Mouse (Mus musculus) B cell, adult 2 months (primary cell): ENCODE data around the gene Coa7.
A peak's percentile ranks its signal among the peaks of the same experiment; 100 is the strongest.
"Not testable (repeated sequence)": the region's sequence is repeated elsewhere in the genome, so short reads cannot be mapped to it uniquely, and the experiment has no call there.

Source experiments
- DNase-seq, 2 experiments: peaks; one replicate each; pipeline ENCODE4 v3.0.0; 2022

Coa7 gene

GRCm38 (mm10) chr4:108344631-108345083 is 16.7 kb downstream of the Coa7 start:
- no peak for DNase-seq

DNA sequence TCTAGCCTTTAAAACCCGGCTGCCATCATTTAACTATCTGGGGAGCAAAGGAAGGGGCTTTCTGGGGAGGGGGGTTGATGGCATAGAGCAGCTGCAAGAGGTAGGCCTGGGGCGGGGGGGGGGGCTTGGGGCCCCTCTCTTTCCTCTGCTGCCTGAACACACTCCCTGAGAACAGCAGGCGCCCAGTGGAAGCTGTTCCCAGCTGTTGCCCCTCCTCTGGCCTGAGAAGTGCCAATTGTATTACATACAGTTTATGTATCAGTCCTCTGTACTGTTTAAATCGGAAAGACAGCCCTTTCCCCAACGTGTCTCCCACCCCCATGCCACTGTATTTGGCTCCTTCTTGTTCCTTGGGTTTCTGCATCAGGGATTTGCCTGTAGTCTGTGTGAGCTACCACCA is 17.9 kb downstream of the Coa7 start:
- no peak for DNase-seq

DNA sequence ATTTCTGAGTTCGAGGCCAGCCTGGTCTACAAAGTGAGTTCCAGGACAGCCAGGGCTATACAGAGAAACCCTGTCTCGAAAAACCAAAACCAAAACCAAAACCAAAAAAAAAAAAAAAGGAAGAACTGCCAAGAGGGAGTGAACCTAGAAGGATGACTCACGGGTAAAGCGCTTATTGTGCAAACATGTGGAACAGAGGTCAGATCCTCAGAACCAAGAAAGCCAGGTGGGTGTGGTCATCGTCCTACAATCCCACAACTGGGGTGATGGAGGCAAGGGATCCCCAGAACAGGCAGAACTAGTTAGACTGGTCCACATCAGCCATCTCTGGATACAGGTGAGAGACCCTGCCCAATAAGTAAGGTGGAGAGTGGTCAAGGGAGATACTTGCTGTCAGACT is 19.2 kb downstream of the Coa7 start:
- DNase-seq = peak; percentile 16 to 22

DNA sequence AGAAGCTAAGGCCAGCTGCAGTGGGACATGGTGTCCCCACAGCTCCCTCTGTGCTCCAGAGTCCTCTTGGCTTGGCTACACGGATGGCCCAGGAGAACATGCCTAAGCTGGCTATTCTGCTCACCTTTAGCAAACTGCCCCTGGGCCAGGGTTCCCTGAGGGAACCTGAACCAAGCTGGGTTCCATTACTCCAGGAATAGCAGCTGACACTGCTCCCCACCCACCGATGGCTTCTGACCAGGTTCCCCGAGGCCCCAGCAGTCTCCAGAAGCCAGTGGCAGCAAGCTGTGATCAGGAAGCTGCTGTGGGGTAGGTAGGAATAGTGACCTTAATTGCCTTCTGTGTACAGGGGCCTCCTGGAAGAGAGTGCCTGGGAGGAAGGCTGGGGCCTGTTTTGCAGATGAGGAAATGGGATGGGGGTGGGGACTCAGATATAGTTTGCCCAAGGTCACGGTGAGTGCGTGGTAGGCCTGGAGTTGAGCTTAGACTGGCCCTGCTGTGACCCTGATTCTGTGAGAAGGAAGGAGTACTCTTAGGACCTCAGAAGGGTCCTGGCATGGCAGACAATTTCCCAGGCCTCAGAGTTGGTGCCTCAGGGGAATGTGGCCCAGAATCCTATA is 20.4 kb downstream of the Coa7 start:
- no peak for DNase-seq

GRCm38 (mm10) chr4:108349064-108349463 is 21.1 kb downstream of the Coa7 start:
- no peak for DNase-seq

- DNase-seq = no peak
Observed at GRCm38 (mm10) chr4:108349836-108350547, 22.1 kb downstream of the Coa7 start.

- DNase-seq = no peak
Observed at GRCm38 (mm10) chr4:108350819-108351218, 22.9 kb downstream of the Coa7 start.

GRCm38 (mm10) chr4:108353591-108353990 is 25.7 kb downstream of the Coa7 start:
- DNase-seq = not testable (repeated sequence)

DNA sequence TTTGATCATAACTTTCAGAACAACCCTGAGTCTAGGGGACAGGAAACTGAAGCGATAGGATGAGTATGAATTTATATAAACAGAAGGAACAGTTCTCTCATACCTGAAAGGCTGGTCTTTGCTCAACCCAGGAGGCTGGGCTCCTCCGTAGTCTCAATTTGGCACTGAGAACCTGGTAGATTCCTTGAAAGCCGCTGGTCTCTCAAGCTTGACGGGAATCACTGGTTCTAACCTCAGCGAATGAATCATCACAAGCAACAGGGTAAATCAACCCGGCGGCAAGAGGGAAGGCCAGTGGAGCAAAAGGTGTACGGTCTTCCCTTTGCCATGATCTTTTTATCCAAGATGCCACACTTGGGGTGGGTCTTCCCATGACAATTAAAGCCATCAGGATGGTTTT is 29.5 kb downstream of the Coa7 start:
- DNase-seq = no peak

GRCm38 (mm10) chr4:108358498-108358897 is 30.6 kb downstream of the Coa7 start:
- no peak for DNase-seq

DNA sequence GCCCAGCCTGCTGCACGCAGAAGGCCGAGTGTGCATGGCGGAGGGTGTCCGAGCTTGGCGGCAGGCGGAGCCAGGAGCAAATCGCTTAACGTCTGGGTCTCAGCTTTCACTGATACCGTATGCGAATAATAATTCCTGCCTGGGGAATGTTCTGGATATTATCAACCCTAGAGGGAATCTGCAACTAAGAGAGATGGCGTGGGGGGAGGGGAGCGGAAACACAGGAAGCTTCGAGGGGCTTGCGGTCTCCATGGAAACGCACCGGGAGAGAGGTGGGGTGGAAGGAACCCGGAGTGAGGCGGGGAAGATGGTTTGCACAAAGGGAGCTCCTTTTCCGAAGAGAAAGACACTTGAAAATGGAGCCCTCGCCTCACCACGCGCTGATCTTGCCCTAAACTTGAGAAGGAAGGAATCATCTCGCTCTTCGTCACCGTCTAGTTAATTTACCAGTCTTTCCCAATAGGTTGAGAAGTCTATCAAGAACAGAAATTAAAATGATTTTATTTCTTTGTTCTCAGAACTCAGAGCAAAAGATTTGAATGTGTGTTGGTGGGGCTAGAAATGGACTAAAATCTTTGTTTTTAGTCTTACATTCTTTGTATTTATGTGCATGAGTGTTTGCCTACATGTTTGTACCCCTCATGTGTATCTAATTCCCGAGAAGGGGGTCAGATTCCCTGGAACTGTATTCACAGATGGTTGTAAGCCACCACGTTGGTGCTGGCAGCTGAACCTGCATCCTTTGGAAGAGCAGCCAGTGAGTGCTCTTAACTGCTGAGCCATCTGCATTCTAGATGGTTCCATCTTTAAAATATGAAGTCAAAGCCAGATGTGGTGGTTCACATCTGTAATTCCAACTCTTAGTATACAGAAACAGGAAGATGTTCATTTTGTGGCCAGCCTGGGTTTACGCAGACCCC is 32.5 kb downstream of the Coa7 start:
- no peak for DNase-seq

- no peak for DNase-seq
Observed at GRCm38 (mm10) chr4:108362321-108363261, 34.7 kb downstream of the Coa7 start.

GRCm38 (mm10) chr4:108363355-108364110 is 35.6 kb downstream of the Coa7 start:
- DNase-seq = no peak

DNA sequence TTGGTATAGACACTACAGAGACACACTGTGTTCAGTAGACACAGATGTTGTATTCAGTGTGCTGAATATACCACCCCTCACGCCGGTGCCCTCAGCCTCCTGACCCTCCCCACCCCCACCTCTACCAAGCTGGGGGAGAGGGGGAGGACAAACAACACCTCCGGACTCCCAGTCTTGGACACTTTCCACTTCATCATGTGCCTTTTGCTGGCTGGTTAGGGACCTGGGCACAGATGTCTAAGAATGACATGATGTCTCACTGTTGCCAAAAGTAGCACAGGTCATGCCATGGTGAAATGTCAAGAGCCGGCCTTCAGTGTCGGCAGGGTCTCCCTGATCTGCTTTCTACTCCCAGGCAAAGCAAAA is 36.2 kb downstream of the Coa7 start:
- no peak for DNase-seq

DNA sequence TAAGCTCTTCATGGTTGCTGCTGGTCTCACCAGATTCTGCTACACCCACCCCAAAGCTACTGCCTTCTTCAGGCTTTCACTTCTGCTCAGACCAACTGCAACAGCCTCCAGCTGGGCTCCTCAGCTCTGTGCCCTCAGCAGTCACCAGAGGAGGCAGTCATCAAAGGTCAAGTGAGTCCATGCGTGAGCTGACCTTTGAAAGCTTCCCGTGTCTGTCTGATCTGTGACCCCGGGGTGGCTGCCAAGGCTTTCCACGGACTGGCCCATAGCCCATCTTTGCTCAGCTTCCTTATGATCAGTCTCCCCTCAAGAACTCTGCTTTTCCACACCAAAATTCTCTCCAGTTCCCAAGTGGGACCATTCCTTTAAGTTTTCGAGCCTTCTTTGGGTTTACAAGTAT is 41.3 kb downstream of the Coa7 start:
- no peak for DNase-seq

DNA sequence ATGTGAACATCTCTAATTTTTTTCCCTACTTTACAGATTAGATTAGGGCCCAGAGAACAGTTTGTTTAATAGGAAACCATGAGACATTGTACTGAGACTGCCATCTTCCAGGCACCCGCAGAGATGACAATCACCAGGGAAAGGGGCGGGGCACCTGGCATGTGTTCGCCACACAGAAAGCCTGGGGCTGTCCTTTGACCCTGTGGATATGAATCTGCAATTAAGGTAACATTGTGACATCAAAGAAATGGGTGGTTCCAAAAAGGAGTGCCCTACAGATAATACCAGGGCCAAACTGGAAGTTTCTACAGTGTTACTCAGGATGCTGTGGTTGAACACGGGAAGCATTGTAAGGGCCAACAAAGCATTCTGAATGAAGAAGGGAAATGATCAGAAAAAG is 42.5 kb downstream of the Coa7 start:
- no peak for DNase-seq

- DNase-seq = no peak
Observed at GRCm38 (mm10) chr4:108371421-108371820, 43.5 kb downstream of the Coa7 start.

- no peak for DNase-seq
Observed at GRCm38 (mm10) chr4:108372166-108372565, 44.2 kb downstream of the Coa7 start.

DNA sequence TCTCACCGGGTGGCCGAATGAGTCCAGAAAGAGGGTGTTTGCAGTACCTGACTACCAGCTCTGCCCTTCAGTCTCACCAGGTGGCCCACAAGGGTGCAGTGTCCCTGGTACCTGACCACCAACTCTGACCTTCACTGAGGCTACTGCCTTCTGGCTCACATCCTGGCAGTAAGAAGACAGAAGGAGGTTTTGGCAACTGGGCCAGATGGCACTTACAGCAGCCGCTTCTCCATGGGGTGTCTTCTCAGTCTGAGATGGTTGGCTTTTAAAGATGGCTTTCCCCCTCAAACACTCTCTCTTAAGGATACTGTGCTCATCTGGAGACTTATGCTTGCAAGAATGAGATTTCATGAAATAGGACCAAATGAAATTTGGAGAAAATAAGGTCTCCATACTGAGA is 51.5 kb downstream of the Coa7 start:
- no peak for DNase-seq

DNA sequence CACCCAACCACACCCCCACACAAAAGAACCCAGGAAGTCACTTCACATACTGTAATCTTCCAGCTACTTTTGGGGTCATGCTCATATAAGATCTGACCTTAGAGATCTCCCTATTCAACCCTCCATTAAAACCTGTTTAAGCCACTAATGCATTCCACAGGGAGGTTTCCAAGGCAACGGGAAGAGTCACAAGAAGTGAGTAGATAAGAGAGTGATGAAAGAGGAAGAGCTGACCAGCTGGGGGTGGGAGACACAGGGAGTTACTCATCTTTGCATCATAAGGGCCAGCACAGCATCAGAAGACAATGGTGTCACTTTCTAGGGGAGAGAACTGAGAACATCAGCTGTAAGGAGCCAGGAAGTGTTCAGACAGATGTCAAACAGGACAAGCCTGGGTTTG is 52.2 kb downstream of the Coa7 start:
- no peak for DNase-seq

DNA sequence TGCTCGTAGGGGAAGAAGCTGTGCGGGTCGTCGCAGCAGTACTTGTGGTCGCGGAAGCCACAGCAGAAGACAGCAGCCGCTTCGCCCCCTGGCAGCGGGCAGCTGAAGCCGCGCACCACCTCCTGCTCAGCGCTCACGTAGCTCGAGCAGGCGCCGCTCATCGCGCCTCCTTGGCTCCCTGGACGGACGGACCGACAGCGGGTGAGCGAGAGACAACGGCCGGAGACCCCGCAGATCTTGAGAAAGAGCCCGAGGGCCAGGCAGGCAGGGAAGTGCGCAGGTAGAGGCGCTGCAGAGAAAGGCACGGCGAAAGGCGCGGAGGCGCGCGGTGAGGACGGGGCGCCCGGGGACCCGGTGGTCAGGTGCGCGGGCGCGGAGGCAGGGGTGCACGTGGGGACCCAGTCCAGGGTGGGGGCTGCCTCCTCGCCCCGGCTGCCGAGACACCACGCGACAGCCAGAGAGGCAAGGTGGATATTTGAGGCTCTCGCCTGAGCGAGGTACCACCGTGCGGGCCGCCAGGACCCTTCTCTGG is 55.3 kb downstream of the Coa7 start, which contains the start of gene Shisal2a:
TSS of gene Shisal2a (minus strand) at position 167 of the 532 bp plus-strand sequence.
- DNase-seq = peak; percentile 24 to 35
